Mouse (Mus musculus) ovary, adult 2 months (tissue): ENCODE measurements around the gene G530012D18Rik. TPM values are rescaled to one million over a fixed set of nuclear protein-coding genes. Genes with fewer than 3 reads are reported as not detected.

Experiments used
- polyA plus RNA-seq: library from polyadenylated mRNA; depleted of rRNA; stranded (reverse); fragments of >200 nt; gene quantifications from 2 replicates; pipeline ENCODE4 v1.2.3, GENCODE M21; 2012; rRNA removed

Gene G530012D18Rik
- not detected in 2 replicates for polyA plus RNA-seq

GRCm38 (mm10) chr1:85575376-85575775 is at the start of gene G530012D18Rik:
Gene G530012D18Rik (plus strand): TSS chr1:85575676.

GRCm38 (mm10) chr1:85598271-85599012 is 23.0 kb downstream of the G530012D18Rik start, which contains the start of gene Sp110:
Gene Sp110 (minus strand): TSS chr1:85598817.

GRCm38 (mm10) chr1:85600078-85600477 is 24.6 kb downstream of the G530012D18Rik start, which contains the start of gene Sp140:
Gene Sp140 (plus strand): TSS chr1:85600378.

Other genes starting within 250 kb of the G530012D18Rik start
- 13.8 and 15.0 TPM in 2 replicates for gene Sp110, start 23.1 kb downstream of the G530012D18Rik start, polyA plus RNA-seq
- gene Sp140, start 24.7 kb downstream of the G530012D18Rik start, polyA plus RNA-seq = 1.6 and 3.1 TPM in 2 replicates
- 8.1 and 9.3 TPM in 2 replicates for gene Sp100, start 74.3 kb downstream of the G530012D18Rik start, polyA plus RNA-seq
- 0.36 and 1.4 TPM in 2 replicates for gene A630001G21Rik, start 203.0 kb downstream of the G530012D18Rik start, polyA plus RNA-seq
- gene Cab39, start 217.8 kb downstream of the G530012D18Rik start, polyA plus RNA-seq = 45.8 and 57.7 TPM in 2 replicates